Mouse (Mus musculus) C2C12 (cell line): ENCODE measurements around the gene Relb.

Experiments
- CEBPB ChIP-seq: IDR thresholded peaks from one replicate; pipeline ENCODE4 v1.6.1; 2011; ENCODE audit warnings: low read depth, mild to moderate bottlenecking, control low read depth, moderate library complexity
- CTCF ChIP-seq: IDR thresholded peaks from one replicate; pipeline ENCODE4 v1.5.1; 2011; ENCODE audit not compliant: control insufficient read depth, insufficient read depth, insufficient read length
- MYOD1 ChIP-seq: IDR thresholded peaks from one replicate; pipeline ENCODE4 v1.6.1; 2011; ENCODE audit warnings: low read depth; ENCODE audit not compliant: control insufficient read depth, insufficient read length
- MYOG ChIP-seq: IDR thresholded peaks from one replicate; pipeline ENCODE4 v1.6.1; 2011; ENCODE audit not compliant: control insufficient read depth, insufficient read length; ENCODE audit errors: extremely low read depth
- USF1 ChIP-seq: IDR thresholded peaks from one replicate; pipeline ENCODE4 v1.6.1; 2011; ENCODE audit warnings: low read depth, mild to moderate bottlenecking, control low read depth, moderate library complexity

DNA sequence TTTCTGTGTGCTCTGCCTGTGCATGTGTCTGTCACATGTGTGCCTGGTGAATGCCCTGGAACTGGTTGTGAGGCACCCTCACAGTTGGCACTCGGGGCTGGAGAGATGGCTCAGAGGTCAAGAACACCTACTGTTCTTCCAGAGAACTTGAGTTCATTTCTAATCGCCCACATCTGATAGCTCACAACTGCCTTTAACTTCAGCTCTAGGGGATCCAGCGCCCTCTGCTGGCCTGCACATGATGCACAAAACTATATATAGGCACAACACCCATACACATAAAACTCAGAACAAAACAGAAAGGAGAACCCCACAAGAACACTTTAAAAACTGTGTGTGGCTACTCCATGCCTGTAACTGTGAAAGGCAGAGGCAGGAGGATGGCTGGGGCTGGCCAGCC lies 40.0 kb downstream of the Relb start:
- no peak for TF ChIP-seq CTCF
- no peak for TF ChIP-seq CEBPB
- TF ChIP-seq MYOD1 = no peak
- TF ChIP-seq MYOG = no peak
- no peak for TF ChIP-seq USF1
